Mouse (Mus musculus): ENCODE results near the gene Tmem43. TPM values are rescaled to one million over a fixed set of nuclear protein-coding genes. Genes with fewer than 3 reads are reported as not detected.
"Not testable (repeated sequence)": the region's sequence is repeated elsewhere in the genome, so short reads cannot be mapped to it uniquely, and the experiment has no call there.

The Tmem43 gene
- 10 to 100 TPM; 45.9 to 55.6 TPM for total RNA-seq (2021)
- long read RNA-seq, experiment 1, transcript Tmem43-201 (12 exons, 2,903 nt), result major isoform, 47 of 53 reads
- long read RNA-seq, experiment 1, partial matches to known transcripts, result 3 of 53 reads
- long read RNA-seq, experiment 1, other reads (novel, unspliced or antisense), result 3 of 53 reads
- long read RNA-seq, experiment 2, transcript Tmem43-201 (12 exons, 2,903 nt), result major isoform, 23 of 38 reads
- long read RNA-seq, experiment 2, partial matches to known transcripts, result 14 of 38 reads
- long read RNA-seq, experiment 2, other reads (novel, unspliced or antisense), result 1 of 38 reads

DNA sequence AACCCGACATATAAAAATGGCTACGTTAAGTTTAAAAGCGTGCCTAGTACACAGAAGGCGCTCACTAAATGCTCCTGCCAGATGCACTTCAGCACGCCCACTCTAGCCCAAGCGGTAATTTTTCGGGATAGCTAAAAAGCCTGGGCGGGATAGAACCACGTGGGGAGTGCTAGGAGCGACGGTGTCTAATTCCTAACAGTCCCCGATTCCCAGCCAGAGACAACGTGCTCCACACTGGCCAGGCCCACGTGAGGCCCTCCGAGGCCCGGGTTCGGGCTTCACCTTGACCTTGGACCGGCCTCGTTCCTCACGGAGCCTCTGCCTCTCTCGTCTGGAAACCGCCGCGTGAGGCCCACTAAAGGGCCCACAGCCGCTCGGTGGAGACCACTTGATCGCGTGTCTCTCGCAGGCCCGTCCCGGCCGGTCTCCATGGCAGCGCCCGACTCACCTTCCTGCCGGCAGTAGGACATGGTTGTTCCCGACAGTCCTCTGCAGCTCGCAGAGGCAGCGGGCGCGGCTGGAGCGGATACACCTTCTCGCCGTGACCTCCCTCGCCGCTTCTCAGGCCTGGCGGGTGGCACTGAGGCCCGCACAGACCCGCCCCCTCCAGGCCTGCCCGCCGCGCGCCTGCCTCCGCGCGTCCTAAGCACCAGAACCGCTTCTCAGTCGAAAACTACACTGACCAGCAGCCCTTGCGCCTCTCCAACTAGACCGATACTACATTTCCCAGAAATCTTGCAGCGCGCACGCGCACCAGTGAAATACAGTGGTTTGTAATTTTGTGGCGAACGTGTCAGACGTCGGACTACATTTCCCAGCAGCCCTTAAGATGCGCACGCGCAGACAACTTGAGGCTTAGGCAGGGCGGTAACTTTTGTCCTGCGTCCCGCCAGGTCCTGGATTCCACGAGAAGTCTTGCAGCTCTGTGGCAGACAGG is at the start of gene Tmem43, which contains the start of gene Chchd4:
TSS of gene Tmem43 (plus strand) at position 836 of the 937 bp plus-strand sequence.
TSS of gene Chchd4 (minus strand) at position 679 of the 937 bp plus-strand sequence.
- DNase-seq (ENCODE audit: low spot score in 2 of 2), result peak; percentile 91 to 93

DNA sequence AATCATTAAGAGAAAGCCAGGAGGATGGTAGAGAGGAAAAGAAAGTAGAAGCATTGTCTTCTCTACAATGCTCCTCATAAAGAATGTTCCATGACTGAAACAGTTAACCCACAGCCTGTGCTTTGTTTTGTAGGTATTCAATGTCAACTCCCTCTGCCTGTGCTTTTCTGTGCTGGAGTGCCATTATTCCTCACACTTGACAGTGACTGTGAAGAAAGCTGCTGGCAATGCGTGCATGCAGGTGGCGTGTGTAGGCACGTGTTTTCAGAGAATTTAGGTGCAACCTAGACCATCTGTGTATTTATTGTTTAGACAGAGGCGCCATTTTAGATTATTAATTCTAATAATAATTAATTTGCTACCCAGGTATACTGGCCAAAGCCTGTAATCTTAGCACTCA is 49.4 kb upstream of the Tmem43 start:
- no peak for DNase-seq (ENCODE audit: low spot score in 2 of 2)

GRCm38 (mm10) chr6:91440474-91441144 is 32.9 kb upstream of the Tmem43 start:
- peak; percentile 96 to 97 for DNase-seq (ENCODE audit: low spot score in 2 of 2)

DNA sequence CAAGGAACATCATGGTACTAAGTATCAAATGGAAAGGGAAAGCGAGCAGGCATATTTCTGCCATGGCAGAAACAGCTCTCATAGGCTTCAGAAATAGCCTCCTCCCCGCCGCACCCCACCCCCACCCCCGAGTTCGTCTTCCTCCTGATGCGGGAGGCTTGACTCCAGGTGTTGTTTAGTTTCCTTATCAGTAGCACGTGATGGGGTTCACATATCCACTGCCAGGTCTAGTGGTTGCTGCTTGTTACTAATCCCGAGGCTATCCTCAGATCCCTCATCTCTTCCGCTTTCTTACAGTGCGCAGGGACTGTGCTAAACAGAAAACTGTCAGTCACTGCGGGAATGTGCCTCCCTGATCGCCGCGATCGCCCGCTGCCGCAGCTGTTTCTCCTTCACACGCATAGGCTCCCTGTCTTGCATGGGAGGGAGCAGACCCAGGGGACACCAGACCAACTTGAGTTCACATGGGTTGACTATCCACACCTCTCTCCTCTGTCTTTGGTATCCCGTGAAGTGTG is 32.3 kb upstream of the Tmem43 start:
- no peak for DNase-seq (ENCODE audit: low spot score in 2 of 2)

DNA sequence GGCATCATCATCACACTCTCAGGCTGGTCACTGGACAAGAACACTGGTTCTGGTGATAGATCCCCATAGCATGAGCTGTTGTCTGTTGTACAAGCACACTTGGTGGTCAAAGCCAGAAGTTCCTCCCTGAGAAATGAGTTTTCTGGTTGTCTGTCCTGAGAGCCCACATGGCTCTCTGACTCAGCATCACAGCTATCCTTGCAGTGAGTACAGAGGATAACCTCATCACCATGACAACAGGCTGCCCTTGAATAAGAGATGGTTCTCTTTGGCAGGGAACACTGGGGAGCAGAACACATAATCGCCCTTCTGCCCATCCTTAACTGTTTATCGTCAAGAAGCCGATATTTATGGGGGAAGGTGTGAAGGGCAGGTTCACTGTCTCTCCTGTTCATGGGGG is 28.2 kb upstream of the Tmem43 start:
- no peak for DNase-seq (ENCODE audit: low spot score in 2 of 2)

- DNase-seq (ENCODE audit: low spot score in 2 of 2), result no peak
These were observed 23.9 kb upstream of the Tmem43 start for GRCm38 (mm10) chr6:91449472-91450225.

GRCm38 (mm10) chr6:91452056-91452455 is 21.4 kb upstream of the Tmem43 start:
- DNase-seq (ENCODE audit: low spot score in 2 of 2), result no peak

DNA sequence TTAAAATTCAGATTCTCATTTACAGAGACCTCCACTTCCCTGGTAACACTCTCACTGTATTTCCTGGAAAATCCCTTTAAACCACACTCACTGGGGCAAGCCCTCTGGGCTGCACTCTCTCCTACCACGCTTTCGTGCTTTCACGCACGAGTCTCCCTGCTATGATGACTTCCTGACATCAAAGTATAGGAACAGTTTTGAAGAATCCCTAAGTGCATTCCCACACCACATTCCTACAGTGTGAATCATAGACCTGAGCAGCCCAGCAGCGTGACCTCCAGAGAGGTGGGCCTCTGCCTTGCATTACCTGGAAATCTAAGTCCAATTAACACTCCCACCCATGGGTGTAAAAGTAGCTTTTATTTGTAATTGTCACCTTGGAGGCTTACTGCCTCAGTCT is 19.0 kb upstream of the Tmem43 start:
- no peak for DNase-seq (ENCODE audit: low spot score in 2 of 2)

- no peak for DNase-seq (ENCODE audit: low spot score in 2 of 2)
These were observed 14.0 kb upstream of the Tmem43 start for GRCm38 (mm10) chr6:91459471-91459870.

- DNase-seq (ENCODE audit: low spot score in 2 of 2), result no peak
These were observed 7.7 kb upstream of the Tmem43 start for GRCm38 (mm10) chr6:91465756-91466155.

DNA sequence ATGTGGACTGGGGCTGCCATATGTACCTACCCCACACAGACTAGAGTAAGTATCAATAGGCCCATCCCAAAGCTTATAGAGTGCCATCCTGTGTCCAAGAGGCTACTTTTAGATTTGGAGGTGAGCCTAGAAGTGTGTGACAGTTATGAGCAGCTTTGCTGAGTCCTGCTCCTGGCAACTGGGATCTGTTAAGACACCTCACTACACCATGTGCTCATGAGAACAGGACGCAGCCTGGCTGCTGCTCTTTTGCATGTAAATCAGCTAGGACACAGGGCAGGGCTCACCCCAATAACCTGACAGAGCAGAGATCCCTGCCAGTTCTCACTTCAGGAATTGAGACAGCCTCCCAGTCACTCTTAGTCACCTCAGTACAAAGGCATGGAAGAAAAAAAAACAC is 6.4 kb upstream of the Tmem43 start:
- DNase-seq (ENCODE audit: low spot score in 2 of 2), result no peak

DNA sequence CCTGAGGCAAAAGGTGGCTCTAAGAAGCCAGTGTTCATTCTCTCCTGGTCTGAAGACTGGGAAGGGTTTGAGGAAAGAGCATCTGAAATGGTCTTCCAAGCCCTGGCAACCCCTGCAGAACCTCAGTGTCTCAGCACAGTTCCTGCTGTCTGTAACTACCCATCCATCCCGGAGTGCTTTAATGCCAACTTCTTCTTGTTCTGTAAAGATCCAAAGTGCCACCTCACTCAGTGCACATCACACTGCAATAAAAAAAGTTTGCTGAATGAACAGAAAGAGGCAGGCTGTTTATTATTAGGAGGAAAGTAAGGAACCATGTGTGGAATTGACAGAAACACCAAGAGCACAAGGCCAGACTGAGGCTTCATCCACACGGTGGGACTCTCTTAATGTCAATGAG is 2.8 kb upstream of the Tmem43 start:
- DNase-seq (ENCODE audit: low spot score in 2 of 2), result no peak

GRCm38 (mm10) chr6:91471427-91471826 is 2.1 kb upstream of the Tmem43 start:
- not testable (repeated sequence) for DNase-seq (ENCODE audit: low spot score in 2 of 2)

GRCm38 (mm10) chr6:91472319-91472718 is 1.2 kb upstream of the Tmem43 start:
- DNase-seq (ENCODE audit: low spot score in 2 of 2), result no peak

GRCm38 (mm10) chr6:91473805-91474440 is 420 bp downstream of the Tmem43 start:
- DNase-seq (ENCODE audit: low spot score in 2 of 2), result no peak

- no peak for DNase-seq (ENCODE audit: low spot score in 2 of 2)
These were observed 1.1 kb downstream of the Tmem43 start for GRCm38 (mm10) chr6:91474441-91475190.

DNA sequence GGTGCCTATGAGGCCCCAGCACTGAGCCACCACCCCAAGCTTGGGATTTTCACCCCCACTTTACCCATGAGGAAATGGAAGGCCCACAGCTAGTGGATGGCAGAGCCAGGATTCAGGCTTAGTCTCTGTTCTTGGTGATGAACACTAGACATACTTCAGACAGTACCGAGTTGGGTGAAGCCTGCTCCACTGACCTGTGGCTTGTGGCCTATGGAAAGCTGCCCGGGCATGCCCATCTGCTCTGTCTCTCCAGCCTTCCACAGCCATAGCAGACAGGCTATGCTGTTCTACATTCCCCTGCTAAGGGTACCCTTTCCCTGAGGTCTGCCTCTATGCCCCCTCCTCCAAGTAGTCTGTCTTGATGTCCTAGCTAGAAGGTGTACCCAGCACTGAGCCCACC is 3.0 kb downstream of the Tmem43 start:
- DNase-seq (ENCODE audit: low spot score in 2 of 2), result no peak

DNA sequence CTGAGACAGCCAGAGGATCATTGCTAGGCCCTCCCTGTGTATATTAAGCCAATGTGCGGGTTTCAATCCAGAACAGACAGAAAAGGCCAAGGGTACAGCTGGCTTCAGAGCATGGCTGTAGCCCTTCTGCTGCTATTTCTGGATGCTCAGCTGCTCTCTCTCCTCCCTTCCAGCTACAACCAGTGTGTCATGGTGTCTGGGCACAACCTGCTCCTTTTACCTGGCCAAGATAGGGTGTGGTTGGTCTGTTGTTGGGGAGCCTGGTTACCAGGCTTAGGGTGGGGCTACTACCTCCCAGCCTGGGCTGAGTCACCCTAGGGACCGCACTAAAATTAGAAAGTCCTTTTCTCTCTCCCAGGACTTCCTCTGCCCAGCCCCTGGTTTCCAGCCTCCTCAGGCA is 9.9 kb downstream of the Tmem43 start:
- DNase-seq (ENCODE audit: low spot score in 2 of 2), result no peak

- no peak for DNase-seq (ENCODE audit: low spot score in 2 of 2)
These were observed 13.4 kb downstream of the Tmem43 start for GRCm38 (mm10) chr6:91486736-91487453.

All from adrenal gland, adult 18-20 months (tissue).